Mouse (Mus musculus) frontal cortex, adult (tissue): ENCODE measurements around the gene Azin2.
A peak's percentile ranks its signal among the peaks of the same experiment; 100 is the strongest.

Experiments used
- ATAC-seq: cut with Nextera tagmentation; 2 replicates; pipeline ENCODE4 v1.9.2; 2017; ENCODE audit warnings: mild to moderate bottlenecking, moderate library complexity, mixed read lengths; ENCODE audit not compliant: low TSS enrichment

Gene Azin2

GRCm38 (mm10) chr4:128977217-128977616, 15.0 kb upstream of the Azin2 start:
- no peak for ATAC-seq

- no peak for ATAC-seq
These were observed 14.3 kb upstream of the Azin2 start for GRCm38 (mm10) chr4:128976577-128976976.

- ATAC-seq, result no peak
These were observed 12.4 kb upstream of the Azin2 start for GRCm38 (mm10) chr4:128974677-128975076.

GRCm38 (mm10) chr4:128971065-128971694, 8.9 kb upstream of the Azin2 start:
- ATAC-seq, result peak; percentile 80; the same call in 1 of the 2 replicates

GRCm38 (mm10) chr4:128970417-128970807, 8.2 kb upstream of the Azin2 start:
- no peak for ATAC-seq

- no peak for ATAC-seq
These were observed 7.6 kb upstream of the Azin2 start for GRCm38 (mm10) chr4:128969607-128970416.

GRCm38 (mm10) chr4:128969081-128969480, 6.8 kb upstream of the Azin2 start:
- no peak for ATAC-seq

GRCm38 (mm10) chr4:128966751-128967150, 4.5 kb upstream of the Azin2 start:
- no peak for ATAC-seq

GRCm38 (mm10) chr4:128962926-128963290, 666 bp upstream of the Azin2 start:
- 0 out of 2 replicates have a peak, but pooled peaks have one; percentile 9 for ATAC-seq

GRCm38 (mm10) chr4:128961301-128962028, 777 bp downstream of the Azin2 start:
- no peak for ATAC-seq

GRCm38 (mm10) chr4:128959676-128960075, 2.6 kb downstream of the Azin2 start:
- no peak for ATAC-seq

- no peak for ATAC-seq
These were observed 3.4 kb downstream of the Azin2 start for GRCm38 (mm10) chr4:128958849-128959248.

GRCm38 (mm10) chr4:128958156-128958555, 4.1 kb downstream of the Azin2 start:
- ATAC-seq, result no peak

- ATAC-seq, result peak; percentile 56
These were observed 4.9 kb downstream of the Azin2 start for GRCm38 (mm10) chr4:128957155-128957911.

GRCm38 (mm10) chr4:128953851-128954250, 8.4 kb downstream of the Azin2 start:
- no peak for ATAC-seq

GRCm38 (mm10) chr4:128950461-128950860, 11.8 kb downstream of the Azin2 start:
- no peak for ATAC-seq

- peak; percentile 57; the same call in 1 of the 2 replicates for ATAC-seq
These were observed 12.7 kb downstream of the Azin2 start for GRCm38 (mm10) chr4:128949470-128950005.

- no peak for ATAC-seq
These were observed 14.0 kb downstream of the Azin2 start for GRCm38 (mm10) chr4:128948137-128948674.

GRCm38 (mm10) chr4:128947326-128947933, 14.8 kb downstream of the Azin2 start:
- no peak for ATAC-seq

- no peak for ATAC-seq
These were observed 15.5 kb downstream of the Azin2 start for GRCm38 (mm10) chr4:128946736-128947135.

GRCm38 (mm10) chr4:128942346-128942745, 19.9 kb downstream of the Azin2 start:
- no peak for ATAC-seq
